Mouse (Mus musculus) ES-Bruce4 (cell line): ENCODE data around the gene Gatad2a.

ENCODE experiments used
- CTCF ChIP-seq: IDR thresholded peaks from one replicate; pipeline ENCODE4 v1.8.1; 2011; ENCODE audit warnings: low read depth, low read length
- POLR2A ChIP-seq: IDR thresholded peaks from one replicate; pipeline ENCODE4 v1.8.1; 2011; ENCODE audit warnings: low read length; ENCODE audit not compliant: insufficient read depth

DNA sequence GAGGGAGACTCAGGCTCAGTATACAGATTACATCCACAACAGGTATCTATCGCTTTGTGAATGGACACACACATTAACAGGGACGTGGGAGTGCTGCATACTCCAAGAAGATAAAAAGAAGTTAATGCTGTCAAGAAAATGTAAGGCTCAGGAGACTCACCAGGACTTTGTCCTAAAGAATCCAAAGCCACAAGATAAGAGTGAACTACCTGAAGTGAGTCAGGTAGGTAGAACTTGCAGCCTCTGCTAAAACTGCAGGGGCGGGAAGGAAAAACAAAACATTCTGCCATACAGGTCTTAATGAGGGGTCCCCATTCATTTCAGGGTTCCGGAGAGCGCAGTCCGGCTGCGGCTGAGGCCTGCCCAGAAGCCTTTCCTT is 23.1 kb downstream of the Gatad2a start:
- TF ChIP-seq CTCF = no peak
- TF ChIP-seq POLR2A = no peak
